Mouse (Mus musculus): Measurements from ENCODE around the gene Nmrk1. TPM values are rescaled to one million over a fixed set of nuclear protein-coding genes. Genes with fewer than 3 reads are reported as not detected.

Gene Nmrk1
- polyA plus RNA-seq, 1 experiment from 2014 or later, result 8.3 TPM

GRCm38 (mm10) chr19:18590234-18590633, 41.5 kb upstream of the Nmrk1 start:
- no peak overlapping the region for H3K9ac ChIP-seq (ENCODE audit: low read length)
- H3K4me1 ChIP-seq (ENCODE audit: control insufficient read depth, insufficient read depth, low read length), result peaks cover 15% of the 10 kb centered on the region
- no peak overlapping the region for H3K4me2 ChIP-seq (ENCODE audit: low read depth, low read length)
- H3K27ac ChIP-seq (ENCODE audit: low read length), result no peak overlapping the region
- no peak for ATAC-seq (replicated peaks; ENCODE audit: extremely low read depth, insufficient read depth, low FRiP score)
- peaks cover 6% of the 10 kb centered on the region for H3K36me3 ChIP-seq (ENCODE audit: control insufficient read depth, insufficient read depth)
- H3K9me3 ChIP-seq (replicated peaks; ENCODE audit: control insufficient read depth, low read length), result no peaks in the 10 kb centered on the region
- H3K27me3 ChIP-seq (ENCODE audit: control insufficient read depth, insufficient read depth, low read length), result no peaks in the 10 kb centered on the region
- H3K4me3 ChIP-seq (ENCODE audit: low read length), result no peak overlapping the region
- WGBS, result 80% methylated on average over 5 of the region's 5 CpGs

GRCm38 (mm10) chr19:18590942-18591354, 40.8 kb upstream of the Nmrk1 start:
- 57% methylated on average over 5 of the region's 5 CpGs for WGBS
- Histone ChIP-seq H3K9me3 (replicated peaks; ENCODE audit: control insufficient read depth, low read length) (no peaks in the 10 kb centered on the region), H3K27me3 (ENCODE audit: control insufficient read depth, insufficient read depth, low read length) (no peaks in the 10 kb centered on the region), H3K9ac (ENCODE audit: low read length) (no peak overlapping the region), H3K4me3 (ENCODE audit: low read length) (no peak overlapping the region), H3K4me1 (ENCODE audit: control insufficient read depth, insufficient read depth, low read length) (peaks cover 12% of the 10 kb centered on the region), H3K4me2 (ENCODE audit: low read depth, low read length) (no peak overlapping the region), H3K36me3 (ENCODE audit: control insufficient read depth, insufficient read depth) (peaks cover 6% of the 10 kb centered on the region), H3K27ac (ENCODE audit: low read length) (no peak overlapping the region)
- ATAC-seq (replicated peaks; ENCODE audit: extremely low read depth, insufficient read depth, low FRiP score), result no peak

- Histone ChIP-seq H3K27me3 (ENCODE audit: control insufficient read depth, insufficient read depth, low read length) (no peaks in the 10 kb centered on the region), H3K4me3 (ENCODE audit: low read length) (no peak overlapping the region), H3K9me3 (replicated peaks; ENCODE audit: control insufficient read depth, low read length) (no peaks in the 10 kb centered on the region), H3K4me2 (ENCODE audit: low read depth, low read length) (no peak overlapping the region), H3K9ac (ENCODE audit: low read length) (no peak overlapping the region), H3K4me1 (ENCODE audit: control insufficient read depth, insufficient read depth, low read length) (no peaks in the 10 kb centered on the region), H3K36me3 (ENCODE audit: control insufficient read depth, insufficient read depth) (peaks cover 6% of the 10 kb centered on the region), H3K27ac (ENCODE audit: low read length) (no peak overlapping the region)
- ATAC-seq (replicated peaks; ENCODE audit: extremely low read depth, insufficient read depth, low FRiP score), result no peak; the same call in 1 of the 2 replicates
- 71% methylated on average over 6 of the region's 6 CpGs for WGBS
Measured at GRCm38 (mm10) chr19:18592919-18593318, 38.8 kb upstream of the Nmrk1 start.

GRCm38 (mm10) chr19:18593722-18594121, 38.0 kb upstream of the Nmrk1 start:
- Histone ChIP-seq H3K27me3 (ENCODE audit: control insufficient read depth, insufficient read depth, low read length) (no peaks in the 10 kb centered on the region), H3K4me3 (ENCODE audit: low read length) (no peak overlapping the region), H3K9ac (ENCODE audit: low read length) (no peak overlapping the region), H3K4me2 (ENCODE audit: low read depth, low read length) (no peak overlapping the region), H3K27ac (ENCODE audit: low read length) (no peak overlapping the region), H3K4me1 (ENCODE audit: control insufficient read depth, insufficient read depth, low read length) (no peaks in the 10 kb centered on the region), H3K9me3 (replicated peaks; ENCODE audit: control insufficient read depth, low read length) (no peaks in the 10 kb centered on the region), H3K36me3 (ENCODE audit: control insufficient read depth, insufficient read depth) (peaks cover 6% of the 10 kb centered on the region)
- ATAC-seq (replicated peaks; ENCODE audit: extremely low read depth, insufficient read depth, low FRiP score), result no peak
- 81% methylated on average over 10 of the region's 10 CpGs for WGBS

GRCm38 (mm10) chr19:18596876-18597275, 34.9 kb upstream of the Nmrk1 start:
- no peaks in the 10 kb centered on the region for H3K27me3 ChIP-seq (ENCODE audit: control insufficient read depth, insufficient read depth, low read length)
- WGBS, result 77% methylated on average over 5 of the region's 5 CpGs
- H3K4me1 ChIP-seq (ENCODE audit: control insufficient read depth, insufficient read depth, low read length), result peaks cover 5% of the 10 kb centered on the region; the same call in 1 of the 2 replicates
- no peak overlapping the region for H3K9ac ChIP-seq (ENCODE audit: low read length)
- H3K4me2 ChIP-seq (ENCODE audit: low read depth, low read length), result no peak overlapping the region
- H3K4me3 ChIP-seq (ENCODE audit: low read length), result no peak overlapping the region
- no peak overlapping the region for H3K27ac ChIP-seq (ENCODE audit: low read length)
- H3K9me3 ChIP-seq (replicated peaks; ENCODE audit: control insufficient read depth, low read length), result no peaks in the 10 kb centered on the region
- H3K36me3 ChIP-seq (ENCODE audit: control insufficient read depth, insufficient read depth), result 0 out of 2 replicates have a peak, but pooled peaks cover 3% of the 10 kb centered on the region
- no peak for ATAC-seq (replicated peaks; ENCODE audit: extremely low read depth, insufficient read depth, low FRiP score)

- Histone ChIP-seq H3K4me1 (ENCODE audit: control insufficient read depth, insufficient read depth, low read length) (peaks cover 5% of the 10 kb centered on the region; the same call in 1 of the 2 replicates), H3K9me3 (replicated peaks; ENCODE audit: control insufficient read depth, low read length) (no peaks in the 10 kb centered on the region), H3K9ac (ENCODE audit: low read length) (no peak overlapping the region), H3K4me3 (ENCODE audit: low read length) (no peak overlapping the region), H3K27me3 (ENCODE audit: control insufficient read depth, insufficient read depth, low read length) (no peaks in the 10 kb centered on the region), H3K36me3 (ENCODE audit: control insufficient read depth, insufficient read depth) (peaks cover 7% of the 10 kb centered on the region; the same call in 1 of the 2 replicates), H3K4me2 (ENCODE audit: low read depth, low read length) (no peak overlapping the region), H3K27ac (ENCODE audit: low read length) (no peak overlapping the region)
- no peak for ATAC-seq (replicated peaks; ENCODE audit: extremely low read depth, insufficient read depth, low FRiP score)
- 75% methylated on average over 6 of the region's 6 CpGs for WGBS
Measured at GRCm38 (mm10) chr19:18597772-18598171, 34.0 kb upstream of the Nmrk1 start.

GRCm38 (mm10) chr19:18598265-18598926, 33.4 kb upstream of the Nmrk1 start:
- peaks cover 5% of the 10 kb centered on the region; the same call in 1 of the 2 replicates for H3K4me1 ChIP-seq (ENCODE audit: control insufficient read depth, insufficient read depth, low read length)
- no peak overlapping the region for H3K9ac ChIP-seq (ENCODE audit: low read length)
- no peaks in the 10 kb centered on the region for H3K27me3 ChIP-seq (ENCODE audit: control insufficient read depth, insufficient read depth, low read length)
- H3K9me3 ChIP-seq (replicated peaks; ENCODE audit: control insufficient read depth, low read length), result no peaks in the 10 kb centered on the region
- peaks cover 7% of the 10 kb centered on the region; the same call in 1 of the 2 replicates for H3K36me3 ChIP-seq (ENCODE audit: control insufficient read depth, insufficient read depth)
- ATAC-seq (replicated peaks; ENCODE audit: extremely low read depth, insufficient read depth, low FRiP score), result no peak
- H3K4me3 ChIP-seq (ENCODE audit: low read length), result no peak overlapping the region
- WGBS, result 76% methylated on average over 3 of the region's 3 CpGs
- no peak overlapping the region for H3K4me2 ChIP-seq (ENCODE audit: low read depth, low read length)
- H3K27ac ChIP-seq (ENCODE audit: low read length), result no peak overlapping the region

- no peak overlapping the region for H3K9ac ChIP-seq (ENCODE audit: low read length)
- 0 out of 2 replicates have a peak, but pooled peaks have one; percentile 51 for ATAC-seq (replicated peaks; ENCODE audit: extremely low read depth, insufficient read depth, low FRiP score)
- peaks cover 5% of the 10 kb centered on the region; the same call in 1 of the 2 replicates for H3K4me1 ChIP-seq (ENCODE audit: control insufficient read depth, insufficient read depth, low read length)
- H3K27ac ChIP-seq (ENCODE audit: low read length), result peak overlapping the region; percentile 33; the same call in 1 of the 2 replicates
- H3K36me3 ChIP-seq (ENCODE audit: control insufficient read depth, insufficient read depth), result peaks cover 7% of the 10 kb centered on the region; the same call in 1 of the 2 replicates
- H3K9me3 ChIP-seq (replicated peaks; ENCODE audit: control insufficient read depth, low read length), result no peaks in the 10 kb centered on the region
- no peak overlapping the region for H3K4me2 ChIP-seq (ENCODE audit: low read depth, low read length)
- no peaks in the 10 kb centered on the region for H3K27me3 ChIP-seq (ENCODE audit: control insufficient read depth, insufficient read depth, low read length)
- no peak overlapping the region for H3K4me3 ChIP-seq (ENCODE audit: low read length)
- WGBS, result 44% methylated on average over 8 of the region's 8 CpGs
Measured at GRCm38 (mm10) chr19:18599051-18599450, 32.7 kb upstream of the Nmrk1 start.

- H3K27me3 ChIP-seq (ENCODE audit: control insufficient read depth, insufficient read depth, low read length), result no peaks in the 10 kb centered on the region
- H3K4me1 ChIP-seq (ENCODE audit: control insufficient read depth, insufficient read depth, low read length), result peaks cover 5% of the 10 kb centered on the region; the same call in 1 of the 2 replicates
- peaks cover 7% of the 10 kb centered on the region; the same call in 1 of the 2 replicates for H3K36me3 ChIP-seq (ENCODE audit: control insufficient read depth, insufficient read depth)
- 88% methylated on average over 5 of the region's 5 CpGs for WGBS
- H3K9me3 ChIP-seq (replicated peaks; ENCODE audit: control insufficient read depth, low read length), result no peaks in the 10 kb centered on the region
- no peak overlapping the region for H3K9ac ChIP-seq (ENCODE audit: low read length)
- H3K4me3 ChIP-seq (ENCODE audit: low read length), result no peak overlapping the region
- no peak for ATAC-seq (replicated peaks; ENCODE audit: extremely low read depth, insufficient read depth, low FRiP score)
- no peak overlapping the region for H3K4me2 ChIP-seq (ENCODE audit: low read depth, low read length)
- no peak overlapping the region for H3K27ac ChIP-seq (ENCODE audit: low read length)
Measured at GRCm38 (mm10) chr19:18599650-18600049, 32.1 kb upstream of the Nmrk1 start.

Measured in heart, embryonic 16.5 days (tissue).